Mouse (Mus musculus) erythroblast, embryonic 14.5 days (primary cell): ENCODE measurements around the gene Rasl11b. TPM values are rescaled to one million over a fixed set of nuclear protein-coding genes. Genes with fewer than 3 reads are reported as not detected.
A peak's percentile ranks its signal among the peaks of the same experiment; 100 is the strongest.

Experiments used
- H3K27me3 ChIP-seq: 2 replicates; pipeline ENCODE4 v1.6.1; 2012; ENCODE audit warnings: inconsistent platforms; ENCODE audit not compliant: control insufficient read depth
- H3K36me3 ChIP-seq: 2 replicates; pipeline ENCODE4 v1.6.1; 2012; ENCODE audit warnings: mild to moderate bottlenecking, inconsistent platforms; ENCODE audit not compliant: control insufficient read depth
- H3K4me1 ChIP-seq: 2 replicates; pipeline ENCODE4 v1.6.1; 2012; ENCODE audit warnings: inconsistent platforms; ENCODE audit not compliant: control insufficient read depth
- H3K4me3 ChIP-seq: replicated peaks from 2 replicates; pipeline ENCODE3; 2012; ENCODE audit warnings: moderate library complexity, mild to moderate bottlenecking, inconsistent platforms
- H3K9me3 ChIP-seq: 2 replicates; pipeline ENCODE4 v1.6.1; 2012; ENCODE audit warnings: low read length, inconsistent platforms, mixed read lengths; ENCODE audit not compliant: control insufficient read depth
- GATA1 ChIP-seq: IDR thresholded peaks from 2 replicates; pipeline ENCODE4 v1.6.1; 2012; ENCODE audit warnings: low read length, inconsistent platforms, mixed read lengths
- TAL1 ChIP-seq: IDR thresholded peaks from 3 replicates; pipeline ENCODE4 v1.6.1; 2012; ENCODE audit warnings: low read length, inconsistent platforms, mixed read lengths
- polyA plus RNA-seq: library from polyadenylated mRNA; stranded (reverse); fragments of >175 nt; gene quantifications from 2 replicates; pipeline ENCODE4 v1.2.3, GENCODE M21; 2012

Rasl11b gene
- polyA plus RNA-seq, 1 experiment = not detected

GRCm38 (mm10) chr5:74194027-74194840, 852 bp upstream of the Rasl11b start:
- Histone ChIP-seq H3K4me1 (peaks cover 23% of the 10 kb centered on the region), H3K9me3 (no peaks in the 10 kb centered on the region), H3K36me3 (no peaks in the 10 kb centered on the region; the same call in 1 of the 2 replicates), H3K4me3 (peak overlapping the region; percentile 67), H3K27me3 (peaks cover 65% of the 10 kb centered on the region)
- TF ChIP-seq GATA1 = no peak
- no peak for TF ChIP-seq TAL1

GRCm38 (mm10) chr5:74195614-74196306, 674 bp downstream of the Rasl11b start:
- Histone ChIP-seq H3K36me3 (no peaks in the 10 kb centered on the region; the same call in 1 of the 2 replicates), H3K9me3 (no peaks in the 10 kb centered on the region), H3K4me1 (peaks cover 23% of the 10 kb centered on the region), H3K27me3 (peaks cover 61% of the 10 kb centered on the region), H3K4me3 (peak overlapping the region; percentile 67)
- TF ChIP-seq TAL1 (no peak), GATA1 (no peak)

GRCm38 (mm10) chr5:74196307-74196618, 1.2 kb downstream of the Rasl11b start:
- H3K27me3 ChIP-seq = peaks cover 56% of the 10 kb centered on the region
- TF ChIP-seq TAL1 (no peak), GATA1 (no peak)
- H3K9me3 ChIP-seq = no peaks in the 10 kb centered on the region
- H3K4me3 ChIP-seq = no peak overlapping the region
- no peaks in the 10 kb centered on the region; the same call in 1 of the 2 replicates for H3K36me3 ChIP-seq
- peaks cover 23% of the 10 kb centered on the region for H3K4me1 ChIP-seq

- H3K4me1 ChIP-seq = peaks cover 23% of the 10 kb centered on the region
- peaks cover 44% of the 10 kb centered on the region for H3K27me3 ChIP-seq
- H3K4me3 ChIP-seq = no peak overlapping the region
- TF ChIP-seq TAL1 (no peak), GATA1 (no peak)
- H3K9me3 ChIP-seq = no peaks in the 10 kb centered on the region
- H3K36me3 ChIP-seq = no peaks in the 10 kb centered on the region; the same call in 1 of the 2 replicates
Measured at GRCm38 (mm10) chr5:74197541-74198330, 2.6 kb downstream of the Rasl11b start.

GRCm38 (mm10) chr5:74198446-74198845, 3.4 kb downstream of the Rasl11b start:
- no peaks in the 10 kb centered on the region; the same call in 1 of the 2 replicates for H3K36me3 ChIP-seq
- peaks cover 23% of the 10 kb centered on the region for H3K4me1 ChIP-seq
- H3K4me3 ChIP-seq = no peak overlapping the region
- H3K27me3 ChIP-seq = peaks cover 40% of the 10 kb centered on the region
- no peak for TF ChIP-seq TAL1
- H3K9me3 ChIP-seq = no peaks in the 10 kb centered on the region

GRCm38 (mm10) chr5:74199793-74200192, 4.7 kb downstream of the Rasl11b start:
- Histone ChIP-seq H3K4me3 (no peak overlapping the region), H3K4me1 (peaks cover 11% of the 10 kb centered on the region), H3K36me3 (no peaks in the 10 kb centered on the region; the same call in 1 of the 2 replicates), H3K9me3 (no peaks in the 10 kb centered on the region), H3K27me3 (peaks cover 26% of the 10 kb centered on the region)
- TF ChIP-seq TAL1 (no peak), GATA1 (no peak)

- H3K4me3 ChIP-seq = no peak overlapping the region
- peaks cover 19% of the 10 kb centered on the region for H3K27me3 ChIP-seq
- H3K4me1 ChIP-seq = peaks cover 4% of the 10 kb centered on the region
Measured at GRCm38 (mm10) chr5:74200481-74200880, 5.4 kb downstream of the Rasl11b start.

GRCm38 (mm10) chr5:74201570-74202357, 6.7 kb downstream of the Rasl11b start:
- no peaks in the 10 kb centered on the region for H3K4me1 ChIP-seq
- no peaks in the 10 kb centered on the region for H3K9me3 ChIP-seq
- no peak overlapping the region for H3K4me3 ChIP-seq
- H3K27me3 ChIP-seq = peaks cover 6% of the 10 kb centered on the region
- TF ChIP-seq GATA1 (no peak), TAL1 (no peak)
- H3K36me3 ChIP-seq = no peaks in the 10 kb centered on the region; the same call in 1 of the 2 replicates

More at GRCm38 (mm10) chr5:74200481-74200880, 5.4 kb downstream of the Rasl11b start:
- no peaks in the 10 kb centered on the region; the same call in 1 of the 2 replicates for H3K36me3 ChIP-seq
- no peaks in the 10 kb centered on the region for H3K9me3 ChIP-seq
- TF ChIP-seq GATA1 = no peak
- no peak for TF ChIP-seq TAL1
